Mouse (Mus musculus) G1E (cell line): ENCODE results near the gene Cltb.

ENCODE experiments used
- CTCF ChIP-seq: IDR thresholded peaks from 2 replicates; pipeline ENCODE4 v1.5.1; 2012; ENCODE audit warnings: low read depth, low read length, inconsistent platforms, mixed read lengths
- GATA1 ChIP-seq: IDR thresholded peaks from 2 replicates; pipeline ENCODE4 v1.6.1; 2012; ENCODE audit warnings: borderline replicate concordance, low read length, inconsistent platforms, mixed read lengths

DNA sequence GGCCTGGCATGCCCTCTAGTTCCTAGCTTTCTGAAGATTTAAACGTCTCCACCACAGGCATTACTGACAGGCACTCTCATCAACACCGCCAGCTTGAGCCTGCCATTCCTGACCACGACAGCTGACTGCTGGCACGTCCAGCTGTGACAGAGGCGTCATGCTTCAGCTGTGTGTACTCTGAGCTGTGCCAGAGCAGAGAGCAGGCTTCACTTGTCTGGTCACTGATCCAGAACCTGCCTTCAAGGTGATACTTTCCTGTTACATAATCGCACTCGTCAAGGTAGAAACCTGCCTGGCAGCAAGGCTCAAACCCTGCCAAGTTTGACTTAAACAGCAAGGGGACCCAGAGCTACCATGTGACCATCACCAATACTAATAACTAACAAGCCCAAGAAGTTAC, 48.6 kb downstream of the Cltb start:
- no peak for TF ChIP-seq CTCF
- no peak for TF ChIP-seq GATA1
